Mouse (Mus musculus) neural tube, embryonic 13.5 days (tissue): ENCODE results near the gene Usf1. TPM values are rescaled to one million over a fixed set of nuclear protein-coding genes. Genes with fewer than 3 reads are reported as not detected.
A peak's percentile ranks its signal among the peaks of the same experiment; 100 is the strongest.

Experiments
- ATAC-seq: fragments of 200-750 bp; cut with Nextera tagmentation; 2 replicates; pipeline ENCODE4 v1.8.0; 2017; ENCODE audit warnings: low read depth, mild to moderate bottlenecking, moderate TSS enrichment, moderate library complexity
- H3K27ac ChIP-seq: fragments of 300-500 bp; sonication (generic); replicated peaks from 2 replicates; pipeline ENCODE4 v1.5.1; 2015; ENCODE audit warnings: moderate library complexity, mild to moderate bottlenecking, inconsistent platforms
- H3K27me3 ChIP-seq: fragments of 300-500 bp; sonication (generic); 2 replicates; pipeline ENCODE4 v1.6.1; 2015; ENCODE audit warnings: mild to moderate bottlenecking, inconsistent platforms
- H3K36me3 ChIP-seq: fragments of 300-500 bp; sonication (generic); 2 replicates; pipeline ENCODE4 v1.6.1; 2015; ENCODE audit warnings: mild to moderate bottlenecking, inconsistent platforms
- H3K4me1 ChIP-seq: fragments of 300-500 bp; sonication (generic); replicated peaks from 2 replicates; pipeline ENCODE4 v1.6.1; 2015; ENCODE audit warnings: inconsistent platforms
- H3K4me2 ChIP-seq: fragments of 300-500 bp; sonication (generic); 2 replicates; pipeline ENCODE4 v1.6.1; 2015; ENCODE audit warnings: inconsistent platforms, mild to moderate bottlenecking, moderate library complexity
- H3K4me3 ChIP-seq: fragments of 300-500 bp; sonication (generic); 2 replicates; pipeline ENCODE4 v1.5.1; 2015; ENCODE audit warnings: mild to moderate bottlenecking, inconsistent platforms
- H3K9ac ChIP-seq: fragments of 300-500 bp; sonication (generic); 2 replicates; pipeline ENCODE4 v1.6.1; 2015; ENCODE audit warnings: moderate library complexity, mild to moderate bottlenecking, inconsistent platforms
- H3K9me3 ChIP-seq: fragments of 300-500 bp; sonication (generic); 2 replicates; pipeline ENCODE4 v1.6.1; 2016; ENCODE audit warnings: inconsistent platforms
- WGBS: fragments of 180-500 bp; shearing (Covaris S2); methylation state at CpG from one replicate; pipeline ENCODE4 v1.1.7; 2015; 5-methylcytosine and 5-hydroxymethylcytosine counted together
- polyA plus RNA-seq: library from polyadenylated mRNA; unstranded; fragments of >200 nt; fragmentation: Nextera tagmentation; extraction: Ambion mirVana; gene quantifications from 2 replicates; pipeline ENCODE4 v1.2.1, GENCODE M21; 2015

The Usf1 gene
- polyA plus RNA-seq: 183 and 188 TPM in 2 replicates

GRCm38 (mm10) chr1:171410947-171411484, at the start of gene Usf1:
Gene Usf1, plus strand, starts transcription at chr1:171411313.
- H3K4me3 ChIP-seq: peak within 1 kb of the TSS; percentile 92
- peaks cover 33% of the 10 kb centered on the region for H3K27me3 ChIP-seq
- H3K9ac ChIP-seq: peak within 1 kb of the TSS; percentile 99
- H3K4me2 ChIP-seq: peak within 1 kb of the TSS; percentile 66
- peak within 1 kb of the TSS; percentile 95 for H3K27ac ChIP-seq
- peak; percentile 98 for ATAC-seq
- peaks cover 16% of the 10 kb centered on the region for H3K36me3 ChIP-seq
- WGBS: under 1% methylated on average over 36 of the region's 36 CpGs
- H3K9me3 ChIP-seq: no peaks in the 10 kb centered on the region
- H3K4me1 ChIP-seq: peaks cover 22% of the 10 kb centered on the region

- Histone ChIP-seq H3K4me1 (peaks cover 7% of the 10 kb centered on the region), H3K4me2 (no peak overlapping the region), H3K4me3 (no peak overlapping the region), H3K9ac (no peak overlapping the region), H3K36me3 (no peaks in the 10 kb centered on the region), H3K27ac (no peak overlapping the region), H3K27me3 (no peaks in the 10 kb centered on the region), H3K9me3 (no peaks in the 10 kb centered on the region)
- no peak for ATAC-seq
- 66% methylated on average over 7 of the region's 7 CpGs for WGBS
These were observed 45.2 kb upstream of the Usf1 start for GRCm38 (mm10) chr1:171365934-171366333.

GRCm38 (mm10) chr1:171369845-171370556, 41.1 kb upstream of the Usf1 start, which contains the start of gene Nectin4:
Gene Nectin4, plus strand, starts transcription at chr1:171370099.
- Histone ChIP-seq H3K4me2 (no peak within 1 kb of the TSS), H3K4me3 (no peak within 1 kb of the TSS), H3K9ac (no peak within 1 kb of the TSS), H3K27ac (no peak within 1 kb of the TSS), H3K27me3 (peaks cover 3% of the 10 kb centered on the region; the same call in 1 of the 2 replicates), H3K4me1 (no peaks in the 10 kb centered on the region), H3K36me3 (no peaks in the 10 kb centered on the region), H3K9me3 (no peaks in the 10 kb centered on the region)
- ATAC-seq: no peak
- WGBS: 41% methylated on average over 20 of the region's 20 CpGs

DNA sequence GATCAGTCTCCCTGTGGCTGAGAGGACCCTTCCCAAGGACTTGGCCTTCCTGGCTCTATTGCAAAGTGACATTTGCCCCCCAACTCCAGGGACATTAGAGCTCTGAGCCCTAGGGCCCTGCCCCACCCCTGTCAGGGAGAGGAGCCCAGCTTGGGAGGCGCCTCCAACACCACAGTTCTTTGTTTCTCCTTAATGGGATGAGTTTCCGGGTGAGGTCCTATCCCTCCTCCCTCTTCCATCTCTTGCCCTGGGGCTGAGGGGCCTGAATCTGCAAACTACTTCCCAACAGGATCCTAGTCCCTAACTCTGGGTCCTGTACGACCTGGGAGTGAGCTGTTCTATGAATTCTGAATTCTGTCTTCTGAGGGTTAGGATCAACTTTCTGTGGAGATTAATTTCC, 38.2 kb upstream of the Usf1 start:
- Histone ChIP-seq H3K4me1 (no peaks in the 10 kb centered on the region), H3K4me3 (no peak overlapping the region), H3K27ac (no peak overlapping the region), H3K36me3 (no peaks in the 10 kb centered on the region), H3K9me3 (no peaks in the 10 kb centered on the region), H3K27me3 (peaks cover 3% of the 10 kb centered on the region; the same call in 1 of the 2 replicates), H3K4me2 (no peak overlapping the region), H3K9ac (no peak overlapping the region)
- 49% methylated on average over 3 of the region's 3 CpGs for WGBS
- ATAC-seq: no peak

- 5% methylated on average over 4 of the region's 4 CpGs for WGBS
- ATAC-seq: no peak
- Histone ChIP-seq H3K9ac (no peak overlapping the region), H3K9me3 (no peaks in the 10 kb centered on the region), H3K4me2 (no peak overlapping the region), H3K27ac (no peak overlapping the region), H3K27me3 (peaks cover 3% of the 10 kb centered on the region; the same call in 1 of the 2 replicates), H3K4me1 (no peaks in the 10 kb centered on the region), H3K4me3 (no peak overlapping the region), H3K36me3 (no peaks in the 10 kb centered on the region)
These were observed 37.2 kb upstream of the Usf1 start for GRCm38 (mm10) chr1:171373946-171374345.

DNA sequence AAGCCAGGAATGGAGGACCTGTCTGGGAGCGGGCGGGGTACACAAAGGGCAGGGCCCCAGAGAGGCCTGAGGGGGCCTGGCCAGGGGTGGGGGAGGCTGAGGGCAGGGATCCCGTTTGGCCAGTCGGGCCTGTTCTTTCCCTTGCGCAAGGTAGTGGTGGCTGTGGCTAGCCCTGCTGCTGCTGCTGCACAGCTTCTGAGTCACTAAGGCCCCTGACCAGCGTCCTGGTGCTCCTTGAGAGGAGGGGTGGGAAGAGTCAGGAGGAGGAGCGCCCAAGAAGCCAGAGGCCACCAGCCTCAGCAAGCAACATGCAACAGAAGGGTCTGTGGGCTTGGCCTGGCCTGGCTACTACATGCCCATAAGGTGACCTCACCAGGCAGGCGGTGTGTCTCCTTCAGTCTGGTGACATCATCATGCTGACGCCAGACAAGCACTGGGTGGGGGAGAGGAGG, 35.4 kb upstream of the Usf1 start:
- no peak overlapping the region for H3K27ac ChIP-seq
- peaks cover 9% of the 10 kb centered on the region for H3K4me1 ChIP-seq
- ATAC-seq: no peak
- no peak overlapping the region for H3K9ac ChIP-seq
- no peak overlapping the region for H3K4me2 ChIP-seq
- H3K27me3 ChIP-seq: peaks cover 13% of the 10 kb centered on the region
- WGBS: 48% methylated on average over 9 of the region's 9 CpGs
- no peaks in the 10 kb centered on the region for H3K36me3 ChIP-seq
- no peak overlapping the region for H3K4me3 ChIP-seq
- H3K9me3 ChIP-seq: no peaks in the 10 kb centered on the region

DNA sequence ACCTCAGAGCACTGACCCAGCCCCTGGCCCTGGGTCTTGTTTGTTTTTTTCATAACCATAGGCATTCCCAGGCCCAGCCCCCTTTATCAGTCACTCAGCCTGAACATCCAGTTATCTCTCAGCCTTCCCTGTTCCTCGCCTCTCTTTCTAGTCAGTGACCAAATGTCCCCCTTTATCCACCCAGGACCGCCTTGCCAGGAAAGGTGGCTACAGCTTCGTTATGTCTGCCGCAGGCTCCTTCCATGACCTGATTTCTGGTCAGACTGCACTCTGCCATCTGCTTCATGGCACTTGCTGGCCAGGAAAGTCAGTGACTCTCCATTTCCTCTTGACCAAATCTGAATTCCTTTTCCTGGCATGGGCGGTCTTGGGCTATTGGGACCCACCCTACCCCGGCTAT, 32.8 kb upstream of the Usf1 start:
- 87% methylated on average over 6 of the region's 6 CpGs for WGBS
- Histone ChIP-seq H3K9me3 (no peaks in the 10 kb centered on the region), H3K27me3 (peaks cover 27% of the 10 kb centered on the region), H3K27ac (no peak overlapping the region), H3K36me3 (no peaks in the 10 kb centered on the region), H3K9ac (no peak overlapping the region), H3K4me1 (peaks cover 9% of the 10 kb centered on the region), H3K4me2 (no peak overlapping the region), H3K4me3 (no peak overlapping the region)
- ATAC-seq: no peak

DNA sequence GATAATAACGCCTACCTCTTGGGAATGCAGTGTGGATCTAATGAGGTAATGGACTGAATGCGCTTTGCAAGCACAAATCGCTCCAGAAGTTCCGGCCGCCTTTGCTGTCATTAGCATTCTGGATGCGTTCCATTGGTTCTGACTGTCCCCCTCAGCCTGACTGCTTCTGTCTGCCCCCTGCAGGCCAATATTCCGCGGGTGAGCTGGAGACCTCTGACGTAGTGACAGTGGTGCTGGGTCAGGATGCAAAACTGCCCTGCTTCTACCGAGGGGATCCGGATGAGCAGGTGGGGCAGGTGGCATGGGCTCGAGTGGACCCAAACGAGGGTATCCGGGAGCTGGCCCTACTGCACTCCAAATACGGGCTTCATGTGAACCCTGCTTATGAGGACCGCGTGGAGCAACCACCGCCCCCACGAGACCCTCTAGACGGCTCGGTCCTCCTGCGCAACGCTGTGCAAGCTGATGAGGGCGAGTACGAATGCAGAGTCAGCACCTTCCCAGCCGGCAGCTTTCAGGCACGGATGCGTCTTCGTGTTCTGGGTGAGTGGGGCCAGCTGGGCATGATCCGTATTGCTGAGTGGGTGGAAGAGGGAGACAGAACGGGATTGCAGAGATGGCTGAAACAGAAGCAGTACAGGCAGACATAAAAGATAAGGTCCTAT, 31.0 kb upstream of the Usf1 start:
- peak overlapping the region; percentile 30 for H3K4me3 ChIP-seq
- peak overlapping the region; percentile 59 for H3K27ac ChIP-seq
- peaks cover 30% of the 10 kb centered on the region for H3K27me3 ChIP-seq
- H3K9me3 ChIP-seq: no peaks in the 10 kb centered on the region
- WGBS: 2% methylated on average over 31 of the region's 31 CpGs
- H3K4me2 ChIP-seq: peak overlapping the region; percentile 52
- H3K36me3 ChIP-seq: no peaks in the 10 kb centered on the region
- peaks cover 9% of the 10 kb centered on the region for H3K4me1 ChIP-seq
- H3K9ac ChIP-seq: peak overlapping the region; percentile 54
- peak; percentile 82 for ATAC-seq

- no peak overlapping the region for H3K4me3 ChIP-seq
- no peak overlapping the region for H3K4me2 ChIP-seq
- WGBS: 78% methylated on average over 11 of the region's 11 CpGs
- H3K9me3 ChIP-seq: no peaks in the 10 kb centered on the region
- no peak overlapping the region for H3K27ac ChIP-seq
- no peak overlapping the region for H3K9ac ChIP-seq
- no peaks in the 10 kb centered on the region for H3K36me3 ChIP-seq
- peaks cover 30% of the 10 kb centered on the region for H3K27me3 ChIP-seq
- peaks cover 9% of the 10 kb centered on the region for H3K4me1 ChIP-seq
- no peak for ATAC-seq
These were observed 29.0 kb upstream of the Usf1 start for GRCm38 (mm10) chr1:171382096-171382620.

DNA sequence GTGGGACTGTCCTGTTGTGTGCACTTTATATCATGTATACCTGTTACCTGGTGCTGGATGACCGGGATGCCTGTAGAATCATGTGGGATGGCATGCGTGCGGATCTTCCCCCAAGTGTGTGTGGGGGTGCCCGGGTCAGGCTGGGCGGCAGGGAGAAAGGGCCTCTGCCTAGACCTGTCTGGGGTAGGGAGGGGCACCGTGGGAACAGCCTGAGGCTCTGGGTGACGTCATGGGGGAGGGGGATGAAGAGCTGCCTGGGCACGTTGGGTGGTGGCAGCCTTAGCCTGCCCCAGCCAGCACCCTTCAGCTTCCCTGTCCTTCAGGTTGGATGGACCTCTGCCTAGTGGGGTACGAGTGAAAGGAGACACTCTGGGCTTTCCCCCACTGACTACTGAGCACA, 26.8 kb upstream of the Usf1 start:
- ATAC-seq: no peak
- WGBS: 74% methylated on average over 9 of the region's 9 CpGs
- no peaks in the 10 kb centered on the region for H3K9me3 ChIP-seq

DNA sequence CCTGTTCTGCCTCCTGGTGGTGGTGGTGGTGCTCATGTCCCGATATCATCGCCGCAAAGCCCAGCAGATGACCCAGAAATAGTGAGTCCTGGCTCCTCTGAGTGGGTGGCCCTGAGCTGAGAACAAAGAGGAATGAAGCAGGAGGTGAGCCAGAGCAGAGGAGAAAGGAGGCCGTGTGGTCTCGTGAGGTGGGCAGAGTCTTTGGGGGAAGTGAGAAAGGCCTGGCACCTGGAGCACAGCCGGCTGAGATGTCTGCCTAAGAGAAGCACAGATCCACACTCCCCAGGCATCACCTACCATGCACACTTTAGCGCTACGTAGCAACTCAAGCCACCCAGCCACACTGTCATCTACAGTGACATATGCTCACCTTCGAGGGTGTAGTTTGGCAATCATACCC, 25.9 kb upstream of the Usf1 start:
- no peak for ATAC-seq
- H3K4me2 ChIP-seq: no peak overlapping the region
- H3K36me3 ChIP-seq: no peaks in the 10 kb centered on the region
- WGBS: 75% methylated on average over 9 of the region's 9 CpGs
- H3K27ac ChIP-seq: no peak overlapping the region
- H3K9ac ChIP-seq: no peak overlapping the region
- peaks cover 5% of the 10 kb centered on the region for H3K4me1 ChIP-seq
- H3K4me3 ChIP-seq: no peak overlapping the region
- H3K27me3 ChIP-seq: peaks cover 25% of the 10 kb centered on the region; the same call in 1 of the 2 replicates
- no peaks in the 10 kb centered on the region for H3K9me3 ChIP-seq

More for the DNA sequence above, 26.8 kb upstream of the Usf1 start:
- H3K4me2 ChIP-seq: no peak overlapping the region
- no peak overlapping the region for H3K9ac ChIP-seq
- H3K4me1 ChIP-seq: peaks cover 9% of the 10 kb centered on the region
- no peak overlapping the region for H3K27ac ChIP-seq
- H3K36me3 ChIP-seq: no peaks in the 10 kb centered on the region
- no peak overlapping the region for H3K4me3 ChIP-seq
- peaks cover 28% of the 10 kb centered on the region for H3K27me3 ChIP-seq

DNA sequence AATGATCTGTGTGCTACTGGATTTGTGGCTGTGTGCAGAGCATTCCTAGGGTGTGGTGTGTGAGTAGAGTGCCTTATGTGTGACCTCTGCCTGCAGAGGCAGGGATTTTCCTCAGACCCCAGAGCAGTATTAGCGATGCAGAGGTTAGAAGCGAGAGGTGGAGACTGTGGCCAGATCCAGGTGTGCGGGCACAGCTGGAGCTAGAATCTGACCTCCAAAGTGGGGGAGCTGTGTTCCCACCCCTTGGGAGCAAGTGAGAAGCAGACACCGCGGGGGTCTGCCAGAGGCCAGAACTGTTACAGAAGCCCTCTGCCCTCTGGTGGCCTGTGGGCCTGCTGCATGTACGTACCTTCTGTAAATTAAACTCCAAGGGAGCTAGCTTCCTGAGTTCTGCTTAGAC, 24.0 kb upstream of the Usf1 start:
- Histone ChIP-seq H3K4me2 (no peak overlapping the region), H3K4me3 (no peak overlapping the region), H3K27me3 (0 out of 2 replicates have a peak, but pooled peaks cover 9% of the 10 kb centered on the region), H3K27ac (no peak overlapping the region), H3K9me3 (no peaks in the 10 kb centered on the region), H3K4me1 (no peaks in the 10 kb centered on the region), H3K9ac (no peak overlapping the region), H3K36me3 (no peaks in the 10 kb centered on the region)
- WGBS: 33% methylated on average over 6 of the region's 6 CpGs
- ATAC-seq: no peak
